Mouse (Mus musculus) CH12F3 (cell line): ENCODE data around the gene Ifi204.
"Not testable (repeated sequence)": the region's sequence is repeated elsewhere in the genome, so short reads cannot be mapped to it uniquely, and the experiment has no call there.

ENCODE experiments used
- in situ Hi-C: fragments of 300-500 bp; cut with MboI; formaldehyde crosslinking; loops from 2 replicates; pipeline ENCODE4 v1.14.3; 2020; ENCODE audit warnings: low sequenced_read_pairs

Gene Ifi204

GRCm38 (mm10) chr1:173766848-173767617 lies at the start of gene Ifi204:
Gene Ifi204, minus strand, starts transcription at chr1:173766943.
- in situ Hi-C loops: not testable (repeated sequence)

DNA sequence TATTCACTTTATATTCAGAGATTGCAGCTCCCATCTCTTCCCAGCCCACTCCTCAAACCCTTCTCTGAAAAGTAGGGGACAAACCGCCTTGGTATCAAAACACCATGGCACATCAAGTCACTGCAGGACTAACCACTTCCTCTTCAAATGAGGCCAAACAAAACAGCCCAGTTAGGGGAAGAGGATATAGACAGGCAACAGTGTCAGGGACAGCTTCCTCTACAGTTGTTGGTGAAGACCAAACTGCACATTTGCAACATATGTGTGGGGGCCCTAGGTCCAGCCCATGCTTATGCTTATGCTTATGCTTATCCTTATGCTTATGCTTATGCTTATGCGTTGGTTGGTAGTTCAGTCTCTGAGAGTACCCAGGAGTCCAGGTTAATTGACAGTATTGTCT lies 42.6 kb upstream of the Ifi204 start:
- in situ Hi-C loops: not testable (repeated sequence)

DNA sequence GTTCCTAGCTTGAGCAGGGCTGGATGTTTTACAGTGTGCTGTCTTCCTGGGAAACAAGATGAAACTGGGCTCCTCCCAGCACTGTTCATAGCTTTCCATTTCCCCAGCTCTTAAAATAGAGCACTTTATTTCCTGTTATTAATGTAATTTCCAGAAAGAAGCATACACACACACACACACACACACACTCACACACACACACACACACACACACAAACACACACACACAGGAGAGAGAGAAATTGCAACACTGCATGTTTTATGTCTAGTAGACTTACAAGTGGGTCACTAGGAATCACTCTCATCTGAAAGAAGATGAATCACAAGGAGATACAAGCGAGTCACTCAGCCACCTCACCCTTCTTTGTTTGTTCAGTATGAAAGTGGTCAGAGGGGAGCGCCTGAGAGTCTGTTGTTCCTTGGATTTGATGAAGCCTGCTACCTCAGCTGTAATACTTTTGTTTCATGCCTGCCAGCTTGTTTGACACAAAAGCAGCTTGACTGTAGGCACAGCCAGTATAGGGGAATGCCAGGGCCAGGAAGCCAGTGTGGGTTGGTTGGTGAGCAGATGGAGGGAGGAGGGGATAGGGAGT lies 36.0 kb upstream of the Ifi204 start:
- in situ Hi-C loops: not testable (repeated sequence)

- in situ Hi-C loops: not testable (repeated sequence)
These were observed 35.5 kb upstream of the Ifi204 start for GRCm38 (mm10) chr1:173802207-173802606.

- in situ Hi-C loops: not testable (repeated sequence)
These were observed 35.0 kb upstream of the Ifi204 start for GRCm38 (mm10) chr1:173801791-173802190.

DNA sequence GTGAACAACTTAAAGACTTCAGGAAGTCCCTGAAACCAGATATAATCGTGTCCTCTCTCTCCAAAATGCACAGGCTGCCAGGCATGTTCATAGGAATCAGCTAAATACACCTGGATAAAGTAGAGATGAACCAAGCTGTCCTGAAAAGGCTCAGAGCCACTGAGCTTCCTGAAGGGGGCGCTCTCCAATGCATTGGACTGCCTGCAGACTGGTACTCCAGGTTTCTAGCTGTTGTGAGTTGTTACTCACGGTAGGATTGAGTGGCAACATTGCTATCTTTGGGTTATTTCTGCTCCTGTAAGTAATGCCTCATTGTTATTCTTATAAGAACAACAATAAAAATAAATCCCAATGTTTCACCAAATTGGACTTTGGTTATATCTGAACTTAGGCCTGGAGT lies 6.7 kb upstream of the Ifi204 start:
- in situ Hi-C loops: not testable (repeated sequence)

GRCm38 (mm10) chr1:173760032-173760431 lies 6.7 kb downstream of the Ifi204 start:
- in situ Hi-C loops: not testable (repeated sequence)

GRCm38 (mm10) chr1:173742262-173742661 lies 24.5 kb downstream of the Ifi204 start:
- in situ Hi-C loops: no loop called here

DNA sequence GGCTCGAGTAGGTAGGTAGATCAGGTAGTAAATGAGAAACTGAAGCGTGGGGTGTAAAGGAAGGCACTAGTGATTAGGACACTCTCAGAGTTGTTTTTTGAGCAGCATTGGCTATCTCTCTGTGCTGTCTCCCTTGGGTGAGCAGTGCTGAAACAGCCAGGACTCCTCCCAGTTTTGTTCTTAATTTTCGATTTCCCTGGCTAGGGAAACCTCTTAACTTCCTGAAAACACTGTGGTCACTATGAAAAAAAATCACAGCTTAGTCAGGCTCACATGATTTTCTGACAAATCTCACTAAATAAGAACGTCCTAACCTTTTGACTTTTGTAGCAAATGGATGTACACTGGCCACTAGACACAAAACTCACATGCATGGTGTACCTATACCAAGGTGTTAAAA lies 25.1 kb downstream of the Ifi204 start, which contains the start of gene Ifi207:
Ifi207 (minus strand) TSS at position 92 of the 400 bp plus-strand sequence.
- in situ Hi-C loops: no loop called here

- in situ Hi-C loops: no loop called here
These were observed 26.2 kb downstream of the Ifi204 start for GRCm38 (mm10) chr1:173740537-173740936.

DNA sequence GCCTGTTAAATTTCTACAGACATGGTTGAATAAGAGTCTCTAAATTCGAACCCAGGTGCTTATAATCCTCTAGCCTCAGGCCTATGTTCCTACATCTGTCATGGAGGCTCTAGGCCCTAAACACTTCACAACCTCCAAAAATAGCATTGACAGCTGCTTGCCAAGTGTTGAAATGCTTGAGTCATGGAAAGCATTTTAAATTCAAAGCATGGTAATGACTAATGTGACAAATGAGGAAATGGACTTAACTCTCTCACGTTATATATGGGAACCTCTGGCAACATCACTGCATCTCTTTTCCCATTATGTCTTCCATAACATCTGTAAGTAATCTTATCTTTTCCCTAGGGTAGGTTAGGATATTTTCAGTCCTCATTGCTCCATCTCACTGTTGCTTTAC lies 29.8 kb downstream of the Ifi204 start:
- in situ Hi-C loops: no loop called here

DNA sequence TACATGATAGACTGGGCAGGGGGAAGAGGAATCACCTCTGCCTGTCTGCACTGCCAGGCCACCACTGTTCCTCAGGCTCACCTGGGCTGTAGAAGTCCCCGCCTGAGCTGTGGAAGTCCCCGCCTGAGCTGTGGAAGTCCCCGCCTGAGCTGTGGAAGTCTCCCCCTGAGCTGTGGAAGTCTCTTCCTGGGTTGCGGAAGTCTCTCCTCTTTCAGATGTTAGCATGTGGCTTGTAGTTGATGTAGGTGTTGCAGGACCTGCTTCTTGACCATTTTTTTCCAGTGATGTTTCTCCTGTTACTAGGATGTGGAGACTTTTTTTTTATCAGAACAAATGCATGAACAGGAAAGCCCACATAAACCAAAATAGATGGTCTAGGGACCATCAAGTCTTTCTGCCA lies 31.7 kb downstream of the Ifi204 start:
- in situ Hi-C loops: not testable (repeated sequence)

DNA sequence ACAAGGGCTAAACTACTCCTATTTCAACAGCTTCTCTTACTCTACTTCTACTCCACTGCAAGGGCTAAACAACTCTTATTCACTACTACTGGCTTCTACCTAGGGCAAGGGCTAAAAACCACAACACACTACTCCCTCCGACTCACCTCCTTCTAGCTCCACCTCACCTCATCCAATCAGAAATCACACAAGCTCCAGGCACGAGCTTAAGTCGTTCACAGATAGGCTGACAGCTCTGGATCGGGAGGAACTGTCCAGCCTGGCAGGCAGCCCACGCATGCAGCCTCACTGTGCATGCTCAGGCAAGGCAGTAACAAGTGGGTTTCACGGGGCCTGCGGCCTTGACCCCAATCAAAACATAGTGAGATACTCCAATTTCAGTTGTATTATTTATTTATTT lies 33.5 kb downstream of the Ifi204 start:
- in situ Hi-C loops: no loop called here
